Mouse (Mus musculus): ENCODE data around the gene Cluap1. TPM values are rescaled to one million over a fixed set of nuclear protein-coding genes. Genes with fewer than 3 reads are reported as not detected.

Gene Cluap1
- total RNA-seq (2021): 18.4 and 23.0 TPM in 2 replicates
- long read RNA-seq, transcript Cluap1-201 (12 exons, 1,779 nt): major isoform, 16 of 40 reads
- long read RNA-seq, partial matches to known transcripts: 7 of 40 reads
- long read RNA-seq, other reads (novel, unspliced or antisense): 17 of 40 reads

- peak; percentile 90 for DNase-seq
Observed at GRCm38 (mm10) chr16:3908537-3909111, at the start of gene Cluap1, which contains the start of gene 1700037C18Rik. Gene Cluap1 (plus strand): TSS chr16:3908801. Gene 1700037C18Rik (minus strand): TSS chr16:3908689.

- no peak for DNase-seq
Observed at GRCm38 (mm10) chr16:3859254-3859653, 49.3 kb upstream of the Cluap1 start.

- DNase-seq: no peak
Observed at GRCm38 (mm10) chr16:3871815-3872214, 36.8 kb upstream of the Cluap1 start.

GRCm38 (mm10) chr16:3872216-3873047, 36.2 kb upstream of the Cluap1 start, which contains the start of gene Naa60:
Gene Naa60 (plus strand): TSS chr16:3872375.
- DNase-seq: peak; percentile 92

GRCm38 (mm10) chr16:3876346-3876745, 32.3 kb upstream of the Cluap1 start:
- no peak for DNase-seq

- DNase-seq: peak; percentile 97
Observed at GRCm38 (mm10) chr16:3884201-3885064, 24.2 kb upstream of the Cluap1 start, which contains the start of the genes Zfp597 and Gm20695. Gene Zfp597 (minus strand): TSS chr16:3884561. Gene Gm20695 (plus strand): TSS chr16:3884648.

GRCm38 (mm10) chr16:3885065-3885670, 23.4 kb upstream of the Cluap1 start:
- no peak for DNase-seq

GRCm38 (mm10) chr16:3891621-3892295, 16.8 kb upstream of the Cluap1 start:
- DNase-seq: no peak

GRCm38 (mm10) chr16:3893739-3894138, 14.9 kb upstream of the Cluap1 start:
- DNase-seq: no peak

GRCm38 (mm10) chr16:3895173-3895792, 13.3 kb upstream of the Cluap1 start:
- DNase-seq: no peak

GRCm38 (mm10) chr16:3896046-3896445, 12.6 kb upstream of the Cluap1 start:
- DNase-seq: no peak

- no peak for DNase-seq
Observed at GRCm38 (mm10) chr16:3896553-3896952, 12.0 kb upstream of the Cluap1 start.

GRCm38 (mm10) chr16:3907471-3907870, 1.1 kb upstream of the Cluap1 start:
- no peak for DNase-seq

GRCm38 (mm10) chr16:3909118-3909517, 517 bp downstream of the Cluap1 start:
- no peak for DNase-seq

GRCm38 (mm10) chr16:3920756-3921155, 12.2 kb downstream of the Cluap1 start:
- DNase-seq: no peak

- no peak for DNase-seq
Observed at GRCm38 (mm10) chr16:3923515-3923914, 14.9 kb downstream of the Cluap1 start.

- no peak for DNase-seq
Observed at GRCm38 (mm10) chr16:3923966-3924365, 15.4 kb downstream of the Cluap1 start.

GRCm38 (mm10) chr16:3928582-3928981, 20.0 kb downstream of the Cluap1 start:
- DNase-seq: no peak

- no peak for DNase-seq
Observed at GRCm38 (mm10) chr16:3929151-3929550, 20.6 kb downstream of the Cluap1 start.

GRCm38 (mm10) chr16:3933536-3933935, 24.9 kb downstream of the Cluap1 start:
- DNase-seq: no peak

GRCm38 (mm10) chr16:3934091-3934490, 25.5 kb downstream of the Cluap1 start:
- DNase-seq: no peak

Data from adrenal gland, postnatal 25 days (tissue).